Mouse (Mus musculus): Measurements from ENCODE around the gene Pappa.

DNA sequence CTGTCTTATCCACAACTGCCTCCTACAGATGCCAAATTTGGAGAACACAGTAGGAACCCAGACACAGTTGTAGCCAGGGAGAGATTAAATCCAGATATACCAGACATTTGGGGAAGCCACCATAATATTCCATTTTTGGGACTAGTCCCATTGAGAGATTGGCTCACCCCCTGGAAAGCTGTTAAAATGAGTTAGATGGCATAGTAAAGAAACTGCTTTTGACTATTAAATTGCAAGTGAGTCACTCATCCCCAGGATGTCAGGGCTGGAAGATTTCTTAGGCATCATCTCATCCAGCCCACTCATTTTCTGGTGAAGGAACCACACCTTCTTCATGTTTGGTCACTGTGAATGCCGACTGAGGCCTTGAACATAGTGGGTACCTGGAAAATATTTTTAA lies 72.0 kb downstream of the Pappa start:
- TF ChIP-seq CTCF (IDR thresholded peaks at IDR 0.05; ENCODE audit: control insufficient read depth, insufficient read depth, insufficient replicate concordance, low read depth, low read length) (no peak), POLR2A (IDR thresholded peaks at IDR 0.05; ENCODE audit: control insufficient read depth, low read depth, low read length) (no peak)
